Mouse (Mus musculus) midbrain, embryonic 11.5 days (tissue): ENCODE data around the gene Mcfd2. TPM values are rescaled to one million over a fixed set of nuclear protein-coding genes. Genes with fewer than 3 reads are reported as not detected.
A peak's percentile ranks its signal among the peaks of the same experiment; 100 is the strongest.

Experiments used
- ATAC-seq: fragments of 200-750 bp; cut with Nextera tagmentation; 2 replicates; pipeline ENCODE4 v1.8.0; 2017; ENCODE audit warnings: moderate TSS enrichment, moderate library complexity; ENCODE audit not compliant: low FRiP score
- DNase-seq: peaks from one replicate; pipeline ENCODE4 v3.0.0; 2015; ENCODE audit warnings: low spot score; ENCODE audit errors: missing footprints
- H3K27ac ChIP-seq: fragments of 300-500 bp; sonication (generic); 2 replicates; pipeline ENCODE4 v1.5.1; 2014; ENCODE audit warnings: low read depth, low read length
- H3K27me3 ChIP-seq: fragments of 300-500 bp; sonication (generic); 2 replicates; pipeline ENCODE4 v1.6.1; 2014; ENCODE audit warnings: mild to moderate bottlenecking, low read length, moderate library complexity, mixed read lengths; ENCODE audit not compliant: control insufficient read depth, insufficient read depth
- H3K36me3 ChIP-seq: fragments of 300-500 bp; sonication (generic); 2 replicates; pipeline ENCODE4 v1.6.1; 2014; ENCODE audit warnings: mild to moderate bottlenecking, low read length, moderate library complexity, mixed read lengths; ENCODE audit not compliant: control insufficient read depth, insufficient read depth
- H3K4me1 ChIP-seq: fragments of 300-500 bp; sonication (generic); 2 replicates; pipeline ENCODE4 v1.6.1; 2014; ENCODE audit warnings: low read length; ENCODE audit not compliant: control insufficient read depth, insufficient read depth
- H3K4me2 ChIP-seq: fragments of 300-500 bp; sonication (generic); 2 replicates; pipeline ENCODE4 v1.6.1; 2014; ENCODE audit warnings: mild to moderate bottlenecking, moderate library complexity
- H3K4me3 ChIP-seq: fragments of 300-500 bp; sonication (generic); 2 replicates; pipeline ENCODE4 v1.5.1; 2014; ENCODE audit warnings: low read depth, low read length
- H3K9ac ChIP-seq: fragments of 300-500 bp; sonication (generic); 2 replicates; pipeline ENCODE4 v1.6.1; 2014; ENCODE audit warnings: low read length
- H3K9me3 ChIP-seq: fragments of 300-500 bp; sonication (generic); 2 replicates; pipeline ENCODE4 v1.6.1; 2016; ENCODE audit warnings: low read length; ENCODE audit not compliant: control insufficient read depth
- WGBS: fragments of 180-500 bp; shearing (Covaris S2); extraction: QIAGEN DNeasy Blood & Tissue Kit; methylation state at CpG from one replicate; pipeline ENCODE4 v1.1.7; 2014; 5-methylcytosine and 5-hydroxymethylcytosine counted together
- polyA plus RNA-seq: library from polyadenylated mRNA; unstranded; fragments of >200 nt; fragmentation: Nextera tagmentation; extraction: Ambion mirVana; gene quantifications from 2 replicates; pipeline ENCODE4 v1.2.1, GENCODE M21; 2014

Gene Mcfd2
- polyA plus RNA-seq, 1 experiment from 2014 or later = 72.9 TPM

DNA sequence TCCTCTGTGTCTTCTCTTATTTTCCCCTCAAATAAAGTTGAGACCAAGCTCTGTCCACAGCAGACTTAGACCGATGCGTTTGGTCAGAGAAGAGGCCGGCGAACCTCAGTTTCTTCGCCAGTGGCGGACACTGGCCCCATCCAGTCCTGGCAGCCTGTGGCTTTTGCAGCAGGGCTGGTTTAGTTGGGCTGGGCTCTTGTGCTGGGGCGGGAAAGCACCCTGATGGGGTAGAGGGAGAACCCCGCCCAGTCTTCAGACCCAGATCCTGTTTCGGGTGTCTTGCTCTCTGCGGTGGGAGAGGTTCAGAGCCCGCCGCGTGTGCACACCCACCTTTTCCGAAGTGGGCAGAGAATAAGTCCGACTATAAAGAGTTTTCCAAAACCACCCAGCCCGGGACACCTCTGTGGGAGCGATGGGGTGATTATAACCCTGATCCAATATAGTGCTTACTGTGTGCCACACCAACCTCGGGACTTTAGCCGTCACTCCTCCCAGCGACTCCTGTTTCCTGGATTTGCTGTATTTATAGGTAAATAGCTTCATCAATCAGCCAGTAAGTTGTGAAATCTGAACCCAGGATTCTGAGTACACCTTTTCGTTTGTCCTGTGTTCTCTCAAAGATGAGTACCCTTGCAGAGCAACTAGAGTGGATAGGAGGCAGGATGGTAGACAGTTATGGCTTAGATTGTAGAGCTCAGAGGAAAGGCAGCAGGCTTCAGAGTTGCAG lies 18.2 kb upstream of the Mcfd2 start:
- H3K27me3 ChIP-seq = peaks cover 30% of the 10 kb centered on the region
- 4% methylated on average over 21 of the region's 21 CpGs for WGBS
- peak overlapping the region; percentile 95 for H3K4me2 ChIP-seq
- H3K36me3 ChIP-seq = no peaks in the 10 kb centered on the region
- H3K9ac ChIP-seq = peak overlapping the region; percentile 27; the same call in 1 of the 2 replicates
- peak overlapping the region; percentile 64 for H3K4me3 ChIP-seq
- no peaks in the 10 kb centered on the region for H3K9me3 ChIP-seq
- H3K4me1 ChIP-seq = peaks cover 11% of the 10 kb centered on the region
- DNase-seq (no peak), ATAC-seq (no peak)
- H3K27ac ChIP-seq = no peak overlapping the region

DNA sequence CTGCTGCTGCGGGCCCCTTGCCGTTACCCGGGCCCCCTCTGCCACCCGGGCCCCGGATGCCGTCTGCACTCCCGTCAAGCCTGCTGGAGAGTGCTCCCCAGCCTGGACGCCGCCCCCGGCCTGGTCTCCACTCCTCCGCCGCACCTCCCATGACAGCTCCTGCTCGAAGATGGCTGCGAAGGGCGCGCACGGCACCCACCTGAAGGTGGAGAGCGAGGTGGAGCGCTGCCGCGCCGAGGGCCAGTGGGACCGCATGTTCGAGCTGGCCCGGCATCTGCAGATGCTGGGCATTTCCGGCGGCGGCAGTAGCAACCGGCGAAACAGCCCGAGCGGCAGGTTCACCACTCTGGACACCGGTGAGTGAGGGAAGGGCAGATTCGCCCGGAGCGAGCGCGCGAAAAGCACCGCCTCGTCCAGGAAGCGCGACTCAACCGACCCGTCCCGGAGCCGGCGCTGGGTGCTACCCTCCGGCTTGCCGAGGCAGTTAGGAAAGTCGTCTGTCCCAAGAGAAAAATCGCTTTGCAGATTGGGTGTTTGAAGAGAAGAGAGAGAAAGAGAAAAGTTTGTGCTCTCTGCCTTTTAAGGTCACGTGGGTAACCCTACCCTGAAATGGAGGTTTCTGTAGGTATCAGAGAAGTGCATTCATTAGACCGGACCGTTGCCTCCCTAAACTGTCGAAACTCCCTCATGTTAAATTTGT lies 17.5 kb upstream of the Mcfd2 start:
- H3K4me2 ChIP-seq = peak overlapping the region; percentile 95
- no peaks in the 10 kb centered on the region for H3K36me3 ChIP-seq
- peak overlapping the region; percentile 64 for H3K4me3 ChIP-seq
- peaks cover 30% of the 10 kb centered on the region for H3K27me3 ChIP-seq
- DNase-seq (peak; percentile 95), ATAC-seq (peak; percentile 65)
- H3K9me3 ChIP-seq = no peaks in the 10 kb centered on the region
- whole genome bisulfite sequencing = under 1% methylated on average over 56 of the region's 56 CpGs
- H3K27ac ChIP-seq = peak overlapping the region; percentile 35; the same call in 1 of the 2 replicates
- H3K4me1 ChIP-seq = peaks cover 11% of the 10 kb centered on the region
- H3K9ac ChIP-seq = peak overlapping the region; percentile 88

DNA sequence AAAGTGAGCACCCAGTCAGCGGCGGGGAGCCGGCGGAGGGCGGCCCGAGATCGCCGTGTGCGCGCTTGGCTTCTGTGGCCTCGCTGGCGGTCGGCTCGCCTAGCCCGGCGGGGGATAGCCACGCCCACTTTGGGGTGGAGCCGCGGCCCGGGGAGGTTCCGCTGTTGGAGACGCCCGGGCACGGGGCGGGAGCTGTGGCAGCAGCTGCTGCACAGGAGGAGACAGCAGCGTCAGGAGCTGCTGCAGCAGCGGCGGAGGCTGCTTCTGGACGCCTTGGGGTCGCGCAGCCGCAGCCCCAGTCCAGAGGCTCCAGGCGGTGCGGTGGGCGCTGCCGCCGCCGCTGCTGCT lies 16.9 kb upstream of the Mcfd2 start, which contains the start of gene Ttc7:
Gene Ttc7, plus strand, starts transcription at position 181 of the 348 bp plus-strand sequence.
- Histone ChIP-seq H3K9ac (peak within 1 kb of the TSS; percentile 88), H3K4me2 (peak within 1 kb of the TSS; percentile 95), H3K36me3 (no peaks in the 10 kb centered on the region), H3K27me3 (peaks cover 30% of the 10 kb centered on the region), H3K9me3 (no peaks in the 10 kb centered on the region), H3K4me3 (peak within 1 kb of the TSS; percentile 64), H3K4me1 (peaks cover 11% of the 10 kb centered on the region), H3K27ac (peak within 1 kb of the TSS; percentile 83)
- DNase-seq (peak; percentile 100), ATAC-seq (peak; percentile 94)
- under 1% methylated on average over 38 of the region's 38 CpGs for WGBS

DNA sequence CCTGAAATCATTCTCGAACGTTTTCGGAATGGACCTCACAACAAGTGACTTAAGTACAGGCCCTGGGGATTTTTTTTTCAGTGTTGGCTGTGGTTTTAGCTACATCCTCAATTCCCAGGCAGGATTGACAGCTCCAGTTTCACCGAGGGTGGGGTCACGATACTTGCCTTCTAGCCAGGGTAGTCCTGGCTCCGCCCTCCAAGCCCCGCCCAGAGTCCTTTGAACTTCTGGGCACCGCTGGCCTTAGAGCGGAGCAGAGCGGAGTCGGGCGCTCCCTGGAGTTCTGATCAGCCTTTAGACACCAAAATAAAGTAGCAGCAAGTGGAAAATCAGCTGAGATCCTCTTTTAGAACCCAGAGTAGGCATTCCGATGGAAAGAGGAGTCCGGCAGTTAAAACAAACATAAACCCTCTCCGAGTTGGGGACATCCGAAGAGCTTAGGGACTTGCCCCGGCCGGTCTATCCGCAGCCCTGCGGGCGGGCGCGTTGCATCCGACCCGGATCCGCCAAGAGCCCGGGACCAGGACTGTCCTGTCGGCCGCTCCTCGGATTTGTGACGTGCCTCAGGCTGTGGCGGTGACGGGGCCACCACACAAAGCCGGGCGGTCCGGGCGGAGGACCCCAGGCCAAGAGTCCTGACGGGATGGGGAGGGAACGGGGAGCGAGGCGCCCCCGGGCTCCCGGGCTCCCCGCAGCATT lies 16.4 kb upstream of the Mcfd2 start:
- ATAC-seq (peak; percentile 86), DNase-seq (peak; percentile 98)
- Histone ChIP-seq H3K9ac (peak overlapping the region; percentile 88), H3K9me3 (no peaks in the 10 kb centered on the region), H3K27me3 (peaks cover 30% of the 10 kb centered on the region), H3K36me3 (no peaks in the 10 kb centered on the region), H3K4me3 (peak overlapping the region; percentile 64), H3K27ac (peak overlapping the region; percentile 83), H3K4me2 (peak overlapping the region; percentile 95), H3K4me1 (peaks cover 11% of the 10 kb centered on the region)
- under 1% methylated on average over 44 of the region's 44 CpGs for WGBS

DNA sequence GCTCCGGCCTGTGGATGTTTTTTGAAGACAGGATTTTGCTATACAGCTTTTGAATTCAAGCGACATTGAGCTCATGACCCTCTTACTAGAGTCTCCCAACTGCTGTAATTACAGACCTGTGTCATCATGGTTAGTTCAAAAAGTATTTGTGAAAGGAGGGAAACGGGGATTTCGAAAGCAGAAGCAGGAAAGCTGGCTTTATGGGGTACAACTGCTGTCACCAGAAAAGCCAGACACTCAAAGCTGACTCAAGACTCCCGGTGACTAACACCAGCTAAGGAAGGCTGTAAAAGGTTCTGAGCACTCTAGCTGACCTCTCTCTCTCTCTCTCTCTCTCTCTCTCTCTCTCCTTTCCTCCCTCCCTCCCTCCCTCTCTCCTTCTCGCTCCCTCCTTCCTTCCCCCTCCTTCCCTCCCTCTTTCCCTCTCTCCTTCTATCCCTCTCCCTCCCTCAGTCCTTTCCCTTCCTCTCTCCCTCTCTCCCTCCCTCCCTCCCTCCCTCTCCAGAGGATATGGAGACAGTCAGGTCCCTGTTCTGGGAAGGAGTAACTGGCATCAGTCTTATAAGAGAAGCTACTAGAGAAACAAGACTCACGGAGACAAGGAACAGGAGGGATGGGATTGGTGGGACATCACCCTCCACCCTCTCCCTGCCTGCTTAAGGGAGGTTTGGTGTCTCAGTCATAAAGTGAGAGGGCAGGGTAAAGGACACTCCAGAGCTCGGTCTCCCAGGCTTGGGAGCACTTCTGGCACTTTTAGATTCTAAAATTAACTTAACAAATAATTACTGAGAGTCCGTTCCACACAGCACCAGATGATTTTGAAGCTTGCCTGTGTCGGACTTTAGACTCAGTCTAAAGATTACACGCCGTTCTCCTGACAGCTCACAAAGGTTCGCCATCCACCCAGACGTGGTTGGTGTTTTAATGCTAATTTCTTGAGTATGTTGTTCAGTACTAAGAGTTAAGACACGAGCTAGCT lies 9.9 kb upstream of the Mcfd2 start:
- no peak overlapping the region for H3K4me2 ChIP-seq
- H3K9ac ChIP-seq = no peak overlapping the region
- ATAC-seq = no peak
- H3K9me3 ChIP-seq = no peaks in the 10 kb centered on the region; the same call in 1 of the 2 replicates
- H3K36me3 ChIP-seq = no peaks in the 10 kb centered on the region
- 65% methylated on average over 15 of the region's 15 CpGs for WGBS
- H3K27ac ChIP-seq = no peak overlapping the region
- DNase-seq = no peak
- no peaks in the 10 kb centered on the region for H3K27me3 ChIP-seq
- H3K4me1 ChIP-seq = no peaks in the 10 kb centered on the region
- no peak overlapping the region for H3K4me3 ChIP-seq

DNA sequence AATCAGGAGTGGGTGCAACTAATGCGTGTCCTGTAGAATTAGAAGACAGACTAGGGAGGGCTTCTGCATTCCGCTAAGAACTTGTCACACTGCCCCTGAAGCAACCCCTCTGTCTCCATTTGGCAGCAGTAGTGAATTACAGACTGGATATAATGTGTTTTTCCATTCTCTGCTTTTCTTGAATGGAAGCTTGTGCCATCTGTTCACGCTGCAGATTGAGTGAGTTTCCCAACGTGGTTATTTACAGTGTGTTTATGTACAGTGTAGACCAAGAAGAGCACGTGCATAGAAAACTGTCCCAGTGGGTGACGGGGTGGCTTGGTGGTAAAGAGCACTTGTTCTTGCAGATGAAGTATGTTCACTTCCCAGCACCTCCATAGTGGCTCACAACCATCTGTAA lies 3.7 kb upstream of the Mcfd2 start:
- 86% methylated on average over 6 of the region's 6 CpGs for WGBS

DNA sequence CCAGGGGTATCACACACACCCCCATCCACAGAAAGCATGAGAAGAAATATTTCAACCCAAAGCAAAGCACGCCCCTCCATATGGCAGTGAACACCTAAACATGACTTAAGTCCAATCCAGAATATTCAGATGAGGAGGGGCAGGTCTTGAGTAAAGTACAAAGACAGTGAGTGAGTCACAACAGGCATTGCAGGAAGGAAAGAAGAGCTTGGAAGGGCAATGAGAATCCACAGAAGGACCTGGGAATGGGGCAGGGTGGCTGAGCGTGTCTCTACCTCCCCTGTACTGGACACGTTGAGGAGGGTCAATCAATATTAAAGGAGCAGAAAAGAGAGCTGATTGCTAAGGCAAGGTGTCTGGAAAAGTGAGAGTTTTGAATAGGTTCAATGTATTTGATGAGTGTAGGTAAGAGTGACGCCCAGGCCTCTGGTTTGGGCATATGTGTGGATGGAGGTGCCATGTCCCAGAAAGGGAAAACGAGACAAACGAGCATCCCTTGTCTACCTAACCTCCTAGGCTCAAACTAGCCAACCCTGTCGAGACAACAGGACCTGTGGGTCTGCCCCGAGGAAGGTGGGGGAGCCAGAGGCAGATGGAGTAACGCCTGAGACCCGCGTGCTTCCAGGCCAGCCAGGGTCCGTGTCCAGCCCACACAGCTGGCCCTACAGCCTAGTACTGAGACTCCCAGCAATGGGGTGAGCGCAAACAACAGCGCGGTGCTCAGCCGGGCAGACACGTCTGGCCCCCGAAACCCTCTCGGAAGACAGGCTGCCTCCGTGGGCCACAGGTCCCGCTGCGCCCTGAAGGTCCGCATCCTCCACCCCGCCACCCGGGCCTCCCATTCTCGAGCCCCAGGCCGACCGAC lies 576 bp downstream of the Mcfd2 start:
- Histone ChIP-seq H3K9ac (peak overlapping the region; percentile 93), H3K9me3 (no peaks in the 10 kb centered on the region), H3K27me3 (no peaks in the 10 kb centered on the region), H3K36me3 (peaks cover 6% of the 10 kb centered on the region), H3K27ac (peak overlapping the region; percentile 22), H3K4me2 (peak overlapping the region; percentile 91), H3K4me3 (peak overlapping the region; percentile 82), H3K4me1 (peaks cover 7% of the 10 kb centered on the region)
- 7% methylated on average over 27 of the region's 28 CpGs for WGBS
- ATAC-seq = peak; percentile 84
- no peak for DNase-seq

More for the DNA sequence above, 3.7 kb upstream of the Mcfd2 start:
- no peak for DNase-seq
- no peak overlapping the region for H3K4me3 ChIP-seq
- no peak overlapping the region for H3K9ac ChIP-seq
- no peaks in the 10 kb centered on the region; the same call in 1 of the 2 replicates for H3K9me3 ChIP-seq
- peaks cover 7% of the 10 kb centered on the region for H3K4me1 ChIP-seq
- ATAC-seq = no peak
- no peaks in the 10 kb centered on the region for H3K36me3 ChIP-seq
- H3K27ac ChIP-seq = no peak overlapping the region
- H3K27me3 ChIP-seq = no peaks in the 10 kb centered on the region
- H3K4me2 ChIP-seq = no peak overlapping the region
